Mouse (Mus musculus): ENCODE data around the gene Oprl1. TPM values are rescaled to one million over a fixed set of nuclear protein-coding genes. Genes with fewer than 3 reads are reported as not detected.

Oprl1 gene
- total RNA-seq, 2 experiments from 2014 or later, result not detected

GRCm38 (mm10) chr2:181691083-181691482, 23.7 kb upstream of the Oprl1 start:
- no peak for ATAC-seq (replicated peaks; ENCODE audit: low FRiP score, poor library complexity, severe bottlenecking)

- no peak for ATAC-seq (replicated peaks; ENCODE audit: low FRiP score, poor library complexity, severe bottlenecking)
These were observed 23.2 kb upstream of the Oprl1 start for GRCm38 (mm10) chr2:181691571-181691970.

DNA sequence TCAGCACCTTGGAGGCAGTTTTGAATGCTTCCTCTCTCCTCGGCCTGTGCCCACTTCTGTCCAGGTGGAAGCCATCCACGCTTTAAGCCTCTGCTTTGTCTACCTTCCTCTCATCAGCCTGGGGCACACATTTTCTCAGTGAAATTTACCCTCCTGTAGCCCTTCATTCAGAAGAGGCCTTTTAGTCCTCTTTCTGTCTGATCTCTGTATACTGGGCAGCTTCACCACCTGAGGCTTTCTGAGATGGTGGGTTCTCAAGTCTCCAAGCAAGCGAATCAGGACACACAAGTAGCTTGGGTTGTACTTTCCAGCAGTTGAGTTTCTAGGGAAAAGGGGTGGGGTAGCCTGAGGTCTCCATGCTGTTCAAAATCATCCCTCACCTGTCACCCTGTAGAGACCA, 22.5 kb upstream of the Oprl1 start:
- no peak for ATAC-seq (replicated peaks; ENCODE audit: low FRiP score, poor library complexity, severe bottlenecking)

DNA sequence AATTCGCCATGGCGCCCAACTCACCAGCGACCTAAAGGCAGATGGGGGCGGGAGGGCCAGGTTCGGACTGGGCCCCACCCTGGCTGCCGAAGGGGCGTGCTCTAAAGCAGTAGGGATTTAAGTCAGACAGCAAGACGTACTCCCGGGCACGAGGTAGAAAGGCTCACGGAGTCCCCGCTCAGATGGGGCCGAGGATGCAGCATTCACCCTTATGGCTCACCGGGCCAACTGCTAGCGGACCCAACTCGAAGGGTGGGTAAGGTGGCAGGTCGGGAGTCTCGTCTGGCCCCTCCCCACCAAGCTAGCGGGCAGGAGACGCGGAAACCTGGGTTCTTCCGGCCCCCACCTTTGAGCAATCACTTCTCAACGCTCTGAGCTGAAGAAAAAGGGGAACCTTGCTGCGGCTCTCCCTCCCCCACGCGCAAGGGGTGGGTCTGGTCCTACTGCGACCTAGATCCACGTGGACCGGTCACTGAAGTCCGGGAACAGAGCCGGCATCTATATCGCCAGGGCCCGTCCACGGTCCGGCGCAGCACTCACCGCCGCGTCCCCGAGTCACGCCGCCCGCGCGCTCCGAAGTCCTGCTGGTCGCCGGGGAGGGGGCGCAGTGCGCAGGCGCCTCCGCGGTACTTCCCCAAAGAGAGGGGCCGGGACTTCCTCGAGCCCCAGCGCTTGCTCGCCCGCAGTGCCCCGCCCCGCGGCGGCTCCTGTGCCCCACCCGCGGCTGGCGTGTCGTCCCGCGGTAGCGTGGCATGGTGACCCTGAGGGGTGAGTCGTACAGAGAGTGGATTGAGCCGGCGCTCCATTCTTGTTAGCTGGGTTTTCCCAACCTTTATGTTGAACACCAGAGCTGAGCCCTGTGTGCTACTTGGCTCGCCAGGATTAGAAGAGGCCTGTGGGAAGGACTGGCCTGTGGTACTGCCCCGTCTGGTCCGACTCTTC, 21.2 kb upstream of the Oprl1 start, which contains the start of gene Rgs19:
Rgs19 (minus strand) TSS at position 639 of the 942 bp plus-strand sequence.
- no peak for ATAC-seq (replicated peaks; ENCODE audit: low FRiP score, poor library complexity, severe bottlenecking)

- ATAC-seq (replicated peaks; ENCODE audit: low FRiP score, poor library complexity, severe bottlenecking), result no peak
These were observed 20.2 kb upstream of the Oprl1 start for GRCm38 (mm10) chr2:181694581-181694980.

GRCm38 (mm10) chr2:181695776-181696175, 19.0 kb upstream of the Oprl1 start:
- ATAC-seq (replicated peaks; ENCODE audit: low FRiP score, poor library complexity, severe bottlenecking), result no peak

- ATAC-seq (replicated peaks; ENCODE audit: low FRiP score, poor library complexity, severe bottlenecking), result no peak
These were observed 17.9 kb upstream of the Oprl1 start for GRCm38 (mm10) chr2:181696801-181697420.

DNA sequence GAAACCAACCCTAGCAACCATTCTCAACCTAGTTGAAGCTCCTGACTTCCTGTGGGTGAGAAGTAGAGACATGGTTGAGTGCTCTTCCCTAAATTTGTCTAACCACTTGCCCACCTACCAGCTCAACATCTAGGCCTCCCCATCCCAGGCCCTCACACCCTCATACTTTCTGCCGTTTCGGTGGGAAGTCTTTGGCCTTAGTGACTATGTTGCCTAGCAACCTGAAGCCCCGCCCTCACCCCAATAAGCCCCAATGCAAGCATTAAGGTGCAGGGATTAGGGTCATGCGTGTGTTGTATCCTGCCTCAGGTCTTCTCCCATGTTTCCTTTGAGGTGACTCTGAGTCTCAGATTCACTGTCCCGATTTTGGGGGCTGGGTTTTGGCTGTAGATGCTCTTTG, 16.6 kb upstream of the Oprl1 start, which contains the start of gene Lkaaear1:
Lkaaear1 (minus strand) TSS at position 202 of the 400 bp plus-strand sequence.
- ATAC-seq (replicated peaks; ENCODE audit: low FRiP score, poor library complexity, severe bottlenecking), result no peak

DNA sequence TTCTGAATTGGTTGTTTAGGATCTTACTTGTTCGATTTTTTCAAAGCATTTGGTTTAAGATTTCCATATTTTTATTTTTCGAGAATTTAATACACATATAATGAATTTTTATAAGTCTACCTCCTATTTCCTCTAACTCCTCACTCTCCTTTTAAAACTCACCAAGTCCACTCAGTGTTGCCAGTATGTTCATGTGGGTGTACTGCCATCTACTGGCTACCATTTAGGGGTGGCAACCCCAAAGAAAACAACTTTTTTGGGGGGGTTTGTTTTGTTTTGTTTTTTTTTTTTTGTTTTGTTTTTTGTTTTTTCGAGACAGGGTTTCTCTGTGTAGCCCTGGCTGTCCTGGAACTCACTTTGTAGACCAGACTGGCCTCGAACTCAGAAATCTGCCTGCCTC, 8.1 kb upstream of the Oprl1 start:
- no peak for ATAC-seq (replicated peaks; ENCODE audit: low FRiP score, poor library complexity, severe bottlenecking)

- no peak for ATAC-seq (replicated peaks; ENCODE audit: low FRiP score, poor library complexity, severe bottlenecking)
These were observed 1.1 kb upstream of the Oprl1 start for GRCm38 (mm10) chr2:181713749-181714148.

DNA sequence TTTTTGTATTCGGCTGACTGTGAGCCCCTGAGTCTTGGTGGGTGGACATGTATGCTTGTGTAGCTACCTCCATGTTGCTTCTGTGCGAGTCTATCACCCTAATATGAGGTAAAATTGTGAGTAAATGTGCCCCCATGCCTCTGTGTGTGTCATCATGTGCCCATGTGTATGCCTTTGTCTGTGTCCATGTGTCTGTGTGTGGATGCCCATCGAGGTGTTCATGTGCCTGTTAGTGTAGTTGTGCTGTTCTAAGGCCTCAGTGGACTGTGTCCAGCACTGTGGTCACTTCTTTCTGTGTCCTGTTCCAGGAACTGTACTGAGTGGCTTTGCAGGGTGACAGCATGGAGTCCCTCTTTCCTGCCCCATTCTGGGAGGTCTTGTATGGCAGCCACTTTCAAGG, 566 bp downstream of the Oprl1 start:
- no peak for ATAC-seq (replicated peaks; ENCODE audit: low FRiP score, poor library complexity, severe bottlenecking)

GRCm38 (mm10) chr2:181716991-181717390, 2.2 kb downstream of the Oprl1 start:
- ATAC-seq (replicated peaks; ENCODE audit: low FRiP score, poor library complexity, severe bottlenecking), result no peak

- no peak for ATAC-seq (replicated peaks; ENCODE audit: low FRiP score, poor library complexity, severe bottlenecking)
These were observed 5.2 kb downstream of the Oprl1 start for GRCm38 (mm10) chr2:181720061-181720460.

- no peak for ATAC-seq (replicated peaks; ENCODE audit: low FRiP score, poor library complexity, severe bottlenecking)
These were observed 6.4 kb downstream of the Oprl1 start for GRCm38 (mm10) chr2:181721200-181721599.

GRCm38 (mm10) chr2:181722213-181722612, 7.4 kb downstream of the Oprl1 start:
- ATAC-seq (replicated peaks; ENCODE audit: low FRiP score, poor library complexity, severe bottlenecking), result no peak

DNA sequence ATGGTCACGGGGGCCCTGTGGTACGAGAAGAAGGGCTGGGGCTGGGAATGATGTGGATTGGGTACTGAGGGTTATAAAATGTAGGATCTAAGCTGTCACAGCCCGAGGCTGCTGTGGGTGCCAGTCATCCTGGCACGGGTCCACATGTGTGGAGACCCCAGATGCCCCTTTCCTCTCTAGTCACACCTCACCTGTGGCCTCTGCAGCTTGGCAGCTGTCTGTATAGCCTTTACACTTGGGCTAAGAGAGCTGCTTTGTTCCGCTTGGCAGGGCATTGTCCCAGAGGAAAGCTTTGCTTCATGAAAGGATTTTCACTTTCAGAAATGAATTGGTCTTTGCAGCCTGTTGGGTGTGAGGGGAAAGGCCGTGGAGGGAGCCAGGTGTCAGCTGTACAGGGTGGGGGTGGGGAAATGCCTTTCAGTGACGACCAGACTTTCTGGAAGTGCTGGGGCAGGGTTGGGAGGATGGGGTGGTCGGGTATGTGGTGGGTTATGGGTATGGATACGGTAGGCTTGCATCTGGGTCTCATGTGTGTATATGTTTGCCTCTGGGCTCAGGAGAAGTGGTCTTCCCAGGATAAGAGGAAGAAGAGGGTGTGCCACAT, 12.9 kb downstream of the Oprl1 start:
- no peak for ATAC-seq (replicated peaks; ENCODE audit: low FRiP score, poor library complexity, severe bottlenecking)

GRCm38 (mm10) chr2:181730051-181730450, 15.2 kb downstream of the Oprl1 start:
- ATAC-seq (replicated peaks; ENCODE audit: low FRiP score, poor library complexity, severe bottlenecking), result no peak

- no peak for ATAC-seq (replicated peaks; ENCODE audit: low FRiP score, poor library complexity, severe bottlenecking)
These were observed 37.8 kb downstream of the Oprl1 start for GRCm38 (mm10) chr2:181752626-181753025.

GRCm38 (mm10) chr2:181758147-181758725, 43.4 kb downstream of the Oprl1 start:
- no peak for ATAC-seq (replicated peaks; ENCODE audit: low FRiP score, poor library complexity, severe bottlenecking)

GRCm38 (mm10) chr2:181759041-181759440, 44.2 kb downstream of the Oprl1 start:
- ATAC-seq (replicated peaks; ENCODE audit: low FRiP score, poor library complexity, severe bottlenecking), result no peak
